Mouse (Mus musculus): ENCODE results near the gene Krt14.
"Not testable (repeated sequence)": the region's sequence is repeated elsewhere in the genome, so short reads cannot be mapped to it uniquely, and the experiment has no call there.

Gene Krt14

GRCm38 (mm10) chr11:100207498-100207897 lies at the start of gene Krt14:
TSS of gene Krt14 (minus strand) at chr11:100207548.
- DNase-seq = no peak

GRCm38 (mm10) chr11:100255514-100255913 lies 48.2 kb upstream of the Krt14 start:
- no peak for DNase-seq

- no peak for DNase-seq
Observed at GRCm38 (mm10) chr11:100254360-100255090, 47.2 kb upstream of the Krt14 start.

GRCm38 (mm10) chr11:100248852-100249465 lies 41.6 kb upstream of the Krt14 start, which contains the start of gene Krt16:
TSS of gene Krt16 (minus strand) at chr11:100248902.
- no peak for DNase-seq

GRCm38 (mm10) chr11:100246471-100246870 lies 39.1 kb upstream of the Krt14 start:
- DNase-seq = not testable (repeated sequence)

- DNase-seq = not testable (repeated sequence)
Observed at GRCm38 (mm10) chr11:100240272-100240671, 32.9 kb upstream of the Krt14 start.

- no peak for DNase-seq
Observed at GRCm38 (mm10) chr11:100221741-100222140, 14.4 kb upstream of the Krt14 start.

- no peak for DNase-seq
Observed at GRCm38 (mm10) chr11:100219304-100219703, 12.0 kb upstream of the Krt14 start.

GRCm38 (mm10) chr11:100208542-100208941 lies 1.2 kb upstream of the Krt14 start:
- no peak for DNase-seq

- no peak for DNase-seq
Observed at GRCm38 (mm10) chr11:100203448-100203847, 3.9 kb downstream of the Krt14 start.

GRCm38 (mm10) chr11:100202906-100203305 lies 4.4 kb downstream of the Krt14 start:
- DNase-seq = no peak

- peak; percentile 20 for DNase-seq
Observed at GRCm38 (mm10) chr11:100200104-100200820, 7.1 kb downstream of the Krt14 start.

GRCm38 (mm10) chr11:100198666-100199065 lies 8.7 kb downstream of the Krt14 start:
- peak; percentile 57 for DNase-seq

GRCm38 (mm10) chr11:100192992-100193391 lies 14.4 kb downstream of the Krt14 start, which contains the start of gene Krt9:
TSS of gene Krt9 (minus strand) at chr11:100193246.
- DNase-seq = peak; percentile 56

- DNase-seq = no peak
Observed at GRCm38 (mm10) chr11:100191820-100192219, 15.5 kb downstream of the Krt14 start.

- no peak for DNase-seq
Observed at GRCm38 (mm10) chr11:100186736-100187135, 20.6 kb downstream of the Krt14 start.

GRCm38 (mm10) chr11:100181725-100182124 lies 25.6 kb downstream of the Krt14 start:
- no peak for DNase-seq

GRCm38 (mm10) chr11:100179260-100179659 lies 28.1 kb downstream of the Krt14 start:
- no peak for DNase-seq

GRCm38 (mm10) chr11:100178307-100178706 lies 29.0 kb downstream of the Krt14 start:
- DNase-seq = no peak

GRCm38 (mm10) chr11:100176791-100177190 lies 30.6 kb downstream of the Krt14 start:
- DNase-seq = no peak

- peak; percentile 47 for DNase-seq
Observed at GRCm38 (mm10) chr11:100168765-100169762, 38.3 kb downstream of the Krt14 start.

- no peak for DNase-seq
Observed at GRCm38 (mm10) chr11:100168071-100168470, 39.3 kb downstream of the Krt14 start.

Data from right cerebral cortex, postnatal 25 days (tissue).